Mouse (Mus musculus): ENCODE data around the gene Phf24.
A peak's percentile ranks its signal among the peaks of the same experiment; 100 is the strongest.

The Phf24 gene

DNA sequence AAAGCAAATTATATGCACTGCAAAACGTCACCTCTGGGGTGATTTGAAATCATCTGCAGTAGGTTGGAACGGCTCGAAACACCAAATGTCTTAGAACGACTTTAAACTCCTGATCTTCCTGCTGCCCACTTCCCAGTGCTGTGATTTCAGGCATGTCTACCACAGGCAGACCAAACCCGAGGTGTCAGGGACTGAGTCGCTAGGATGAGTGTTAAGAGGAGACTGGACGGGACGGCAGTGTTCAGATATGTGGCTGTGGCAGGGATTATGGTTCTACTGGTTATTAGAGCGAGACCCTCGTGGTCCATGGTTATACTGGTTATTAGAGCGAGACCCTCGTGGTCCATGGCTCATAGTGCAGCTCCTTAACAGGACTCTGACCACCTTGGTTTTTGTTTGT is 1.1 kb upstream of the Phf24 start:
- DNase-seq = no peak

- no peak for DNase-seq
These were observed 494 bp upstream of the Phf24 start for GRCm38 (mm10) chr4:42915966-42916365.

DNA sequence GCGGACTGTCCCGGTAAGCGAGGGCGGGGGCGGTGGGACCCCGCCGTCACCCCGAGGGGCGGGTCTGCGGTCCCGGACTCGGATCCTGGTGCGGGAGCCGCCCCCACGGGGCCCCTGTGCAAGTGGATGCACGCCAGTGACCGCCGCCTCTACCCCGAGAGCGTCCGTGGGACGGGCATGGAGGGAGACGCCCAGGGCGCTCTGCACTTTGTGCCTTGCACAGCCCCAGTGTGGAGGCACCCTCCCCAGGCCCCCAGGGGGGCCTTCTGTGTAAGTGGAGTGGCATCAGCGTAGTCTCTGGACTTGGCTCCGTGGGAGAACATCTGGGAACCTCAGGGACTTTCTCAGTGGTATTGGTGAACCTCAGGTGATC is 928 bp downstream of the Phf24 start:
- peak; percentile 23 for DNase-seq

DNA sequence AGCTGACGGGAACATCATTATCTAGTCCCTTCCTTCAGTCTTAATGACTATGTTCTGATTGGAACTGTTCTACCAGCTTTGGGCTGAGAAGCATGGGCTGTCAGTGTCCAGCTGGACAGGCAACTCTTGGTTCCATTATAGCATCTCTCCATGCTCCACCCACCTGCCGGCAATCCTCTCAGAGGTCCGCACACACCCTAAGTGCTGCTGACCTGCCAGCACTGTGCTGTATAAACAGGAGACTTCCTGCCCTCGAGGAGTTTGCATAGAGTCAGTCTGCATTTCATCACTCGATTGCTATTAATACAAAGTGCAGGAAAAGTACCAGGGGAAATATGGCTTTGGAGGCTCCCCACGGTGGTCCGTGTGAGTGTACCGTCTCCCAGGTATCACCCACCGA is 4.3 kb downstream of the Phf24 start:
- no peak for DNase-seq

GRCm38 (mm10) chr4:42921536-42921935 is 5.1 kb downstream of the Phf24 start:
- no peak for DNase-seq

- DNase-seq = no peak
These were observed 5.6 kb downstream of the Phf24 start for GRCm38 (mm10) chr4:42922056-42922455.

DNA sequence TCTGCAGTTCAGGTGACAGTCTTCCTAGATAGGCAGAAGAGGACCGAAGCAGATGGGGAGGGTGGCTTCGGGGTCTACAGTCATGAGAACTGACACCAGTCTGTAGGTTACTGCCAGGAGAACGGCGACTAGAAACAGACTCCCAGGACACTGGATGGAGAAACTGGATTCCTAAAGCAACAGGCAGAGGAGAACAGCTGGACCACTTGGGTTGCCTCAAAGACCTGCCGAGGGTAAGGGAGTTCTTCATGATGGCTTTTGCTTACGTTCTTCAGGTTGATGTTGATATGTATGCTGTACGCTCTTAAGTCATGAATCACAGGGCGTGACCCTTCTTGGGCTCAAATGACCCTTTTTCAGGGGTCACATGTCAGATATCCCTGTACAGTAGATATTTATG is 6.0 kb downstream of the Phf24 start:
- DNase-seq = no peak

GRCm38 (mm10) chr4:42924095-42924710 is 7.7 kb downstream of the Phf24 start:
- no peak for DNase-seq

- DNase-seq = no peak
These were observed 11.7 kb downstream of the Phf24 start for GRCm38 (mm10) chr4:42928209-42928608.

- DNase-seq = no peak
These were observed 12.5 kb downstream of the Phf24 start for GRCm38 (mm10) chr4:42928952-42929351.

- no peak for DNase-seq
These were observed 15.9 kb downstream of the Phf24 start for GRCm38 (mm10) chr4:42932229-42932969.

GRCm38 (mm10) chr4:42933630-42934029 is 17.2 kb downstream of the Phf24 start:
- no peak for DNase-seq

DNA sequence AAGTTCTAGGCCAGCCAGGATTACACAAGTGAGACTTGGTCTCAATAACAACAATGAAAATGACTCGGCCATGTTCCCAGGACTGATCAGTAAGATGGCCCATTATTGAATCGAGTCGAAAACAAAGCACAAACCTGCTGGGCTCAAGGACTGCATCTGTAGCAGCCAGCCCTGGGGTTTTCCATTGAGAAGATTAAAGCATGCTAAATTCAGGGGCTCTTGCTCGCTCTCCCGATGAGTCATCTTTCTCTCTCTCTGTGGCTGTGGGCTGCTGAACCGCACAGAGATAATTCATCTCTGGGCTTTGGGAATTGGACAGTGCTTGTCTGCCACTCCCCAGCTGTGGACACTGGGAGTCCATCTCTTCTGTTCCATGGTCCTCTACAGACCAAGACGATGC is 24.9 kb downstream of the Phf24 start:
- DNase-seq = no peak

GRCm38 (mm10) chr4:42943341-42943740 is 26.9 kb downstream of the Phf24 start:
- no peak for DNase-seq

GRCm38 (mm10) chr4:42944185-42944584 is 27.7 kb downstream of the Phf24 start:
- no peak for DNase-seq

- DNase-seq = no peak
These were observed 28.6 kb downstream of the Phf24 start for GRCm38 (mm10) chr4:42945043-42945442.

DNA sequence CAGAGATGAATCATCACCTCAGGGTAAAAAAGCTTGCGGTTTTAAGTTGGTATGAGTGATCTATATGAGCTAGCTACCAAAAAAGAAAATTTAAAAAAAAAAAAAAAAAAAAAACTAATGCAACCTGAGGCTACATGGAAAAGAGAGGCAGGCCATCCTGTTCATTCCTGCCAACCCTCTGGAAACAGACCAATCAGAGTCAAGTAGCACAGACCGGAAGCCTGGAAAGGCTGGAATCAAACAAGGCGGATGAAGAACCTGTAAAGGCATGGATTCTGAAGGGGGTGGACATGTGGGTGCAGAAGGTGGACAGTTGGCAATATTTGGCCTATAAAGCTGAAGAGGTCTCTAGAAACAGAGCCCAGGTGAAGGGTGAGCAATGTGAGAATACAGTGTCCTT is 29.0 kb downstream of the Phf24 start:
- DNase-seq = no peak

- DNase-seq = peak; percentile 54
These were observed 29.5 kb downstream of the Phf24 start for GRCm38 (mm10) chr4:42945952-42946351.

DNA sequence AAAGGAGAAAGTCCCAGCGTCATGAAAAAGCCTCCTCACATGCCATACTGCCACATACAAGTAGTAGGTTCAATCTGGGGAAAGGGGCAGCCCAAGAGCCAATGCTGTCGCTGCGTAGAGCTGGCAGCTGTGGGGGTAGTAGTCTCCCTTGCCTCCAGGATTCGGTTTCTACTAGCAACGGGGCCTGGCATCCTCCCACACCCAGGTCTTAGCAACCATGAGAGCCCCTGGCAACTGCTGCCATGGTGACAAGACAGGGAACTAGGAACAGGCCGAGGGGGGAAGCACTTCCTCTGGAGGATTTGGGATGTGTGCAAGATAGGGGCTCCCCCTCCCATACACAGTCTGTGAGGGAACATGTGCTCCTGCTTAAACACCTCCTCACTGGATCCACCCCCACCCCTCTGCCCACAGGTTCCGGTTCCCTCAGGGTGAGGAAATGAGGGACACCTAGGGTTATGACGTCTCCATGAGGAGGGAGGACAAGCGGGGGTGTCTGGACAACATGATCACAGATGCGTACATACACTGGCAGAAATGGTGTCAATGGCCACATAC is 30.4 kb downstream of the Phf24 start:
- DNase-seq = peak; percentile 50

DNA sequence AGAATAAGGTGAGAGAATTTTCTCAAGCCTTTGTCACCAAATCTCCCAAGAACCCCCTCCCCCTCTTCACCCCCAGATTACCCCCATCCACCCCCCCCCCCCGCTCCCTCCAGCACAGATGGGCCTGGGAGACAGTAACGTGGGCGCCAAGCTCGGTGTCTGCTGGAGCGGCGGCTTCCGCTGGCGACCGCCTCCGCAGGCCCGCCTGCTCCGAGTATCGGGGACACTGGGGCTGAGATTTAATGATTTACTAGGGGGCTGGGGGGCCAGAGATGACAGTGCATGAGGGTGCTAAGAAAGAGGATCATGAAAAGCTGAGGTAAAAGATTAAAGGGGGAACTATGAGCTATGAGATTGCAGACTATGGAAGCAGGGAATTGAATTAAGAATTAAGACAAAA is 32.1 kb downstream of the Phf24 start:
- DNase-seq = peak; percentile 51

GRCm38 (mm10) chr4:42949051-42949675 is 32.7 kb downstream of the Phf24 start:
- no peak for DNase-seq

DNA sequence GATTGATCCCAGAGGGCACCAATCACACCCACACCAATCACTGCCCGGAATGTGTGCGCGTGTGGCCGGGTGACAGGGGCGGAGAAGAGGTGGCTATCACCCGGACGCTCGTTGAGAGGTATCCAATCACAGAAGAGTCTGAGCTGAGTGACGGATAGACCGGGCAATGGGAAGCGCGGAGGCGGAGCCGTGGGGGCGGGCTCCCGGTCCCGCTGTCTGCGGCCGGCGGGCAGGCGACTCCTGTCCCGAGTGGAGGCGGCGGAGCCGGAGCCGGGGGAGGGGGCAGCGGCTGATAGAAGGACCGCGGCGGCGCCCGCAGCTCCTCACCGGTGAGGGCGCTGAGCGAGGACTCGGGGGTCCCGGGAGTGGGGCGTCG is 33.2 kb downstream of the Phf24 start, which contains the start of gene Dnajb5:
Gene Dnajb5 (plus strand): TSS at position 139 of the 376 bp plus-strand sequence.
- peak; percentile 100 for DNase-seq

- peak; percentile 89 for DNase-seq
These were observed 33.7 kb downstream of the Phf24 start for GRCm38 (mm10) chr4:42950065-42950558.
